Mouse (Mus musculus) induced T-regulatory cell, adult 2 months (primary cell): ENCODE measurements around the gene Pfkp.

Experiments
- DNase-seq: peaks from one replicate; pipeline ENCODE4 v3.0.0-alpha.2; 2012; ENCODE audit warnings: low read depth

Pfkp gene

GRCm38 (mm10) chr13:6602786-6603409, 45.7 kb downstream of the Pfkp start:
- no peak for DNase-seq

DNA sequence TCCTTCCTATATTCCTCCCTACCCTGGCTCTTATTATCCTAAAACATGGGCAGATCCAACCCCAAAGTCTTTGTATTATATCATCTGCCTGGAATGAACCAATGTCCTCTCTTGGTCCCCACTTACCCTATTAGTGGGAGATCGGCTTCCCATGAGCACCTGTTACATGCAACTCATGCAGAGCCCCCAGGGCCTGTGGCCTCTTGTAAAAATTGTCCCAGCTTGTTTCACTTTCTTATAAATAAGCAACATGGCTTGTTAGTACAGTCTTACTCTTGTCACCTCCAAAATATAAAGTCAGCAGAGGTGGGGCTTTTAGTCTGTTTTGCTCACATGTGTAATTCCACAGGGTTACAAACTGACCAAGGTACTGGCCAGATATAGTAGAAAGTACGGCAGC, 46.9 kb downstream of the Pfkp start:
- DNase-seq, result no peak

DNA sequence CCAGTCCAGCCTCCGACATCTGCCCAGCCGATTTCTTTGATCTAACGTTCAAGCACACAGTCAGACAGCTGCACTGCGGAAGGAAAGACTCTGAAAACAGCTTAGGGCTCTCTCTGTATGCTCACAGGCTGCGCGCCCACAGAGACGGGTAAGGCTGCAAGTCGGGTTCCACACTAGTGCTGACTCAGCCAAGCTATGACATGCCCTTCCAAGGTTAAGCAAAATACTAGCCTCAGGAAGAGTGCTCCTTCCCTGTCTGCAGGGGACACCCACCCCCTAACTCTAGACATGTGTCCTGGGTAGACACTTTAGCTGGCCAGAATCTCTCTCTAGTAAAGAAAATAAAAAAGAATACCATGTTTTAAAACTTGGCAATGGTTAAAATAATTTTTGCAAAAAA, 48.0 kb downstream of the Pfkp start:
- DNase-seq, result no peak

DNA sequence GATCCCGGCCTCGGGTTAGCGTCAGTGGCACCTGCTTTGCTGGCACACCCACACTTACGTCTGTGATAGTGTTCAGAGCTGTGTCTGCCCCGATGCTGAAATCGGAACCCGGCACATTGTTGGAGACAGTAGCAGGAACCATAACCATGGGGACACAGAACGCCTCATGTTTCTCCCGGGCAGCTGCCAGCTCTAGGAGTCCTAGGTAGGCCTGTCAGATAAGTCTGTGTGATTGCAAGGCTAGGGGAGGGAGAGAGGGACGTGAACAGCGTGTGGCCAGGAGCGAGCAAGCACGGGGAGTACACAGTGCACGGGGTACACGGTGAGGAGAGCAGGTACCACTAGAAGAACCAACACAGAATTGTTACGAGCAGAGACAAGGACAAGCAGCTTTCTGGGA, 50.8 kb downstream of the Pfkp start:
- DNase-seq, result no peak

GRCm38 (mm10) chr13:6595403-6595802, 53.2 kb downstream of the Pfkp start:
- no peak for DNase-seq

DNA sequence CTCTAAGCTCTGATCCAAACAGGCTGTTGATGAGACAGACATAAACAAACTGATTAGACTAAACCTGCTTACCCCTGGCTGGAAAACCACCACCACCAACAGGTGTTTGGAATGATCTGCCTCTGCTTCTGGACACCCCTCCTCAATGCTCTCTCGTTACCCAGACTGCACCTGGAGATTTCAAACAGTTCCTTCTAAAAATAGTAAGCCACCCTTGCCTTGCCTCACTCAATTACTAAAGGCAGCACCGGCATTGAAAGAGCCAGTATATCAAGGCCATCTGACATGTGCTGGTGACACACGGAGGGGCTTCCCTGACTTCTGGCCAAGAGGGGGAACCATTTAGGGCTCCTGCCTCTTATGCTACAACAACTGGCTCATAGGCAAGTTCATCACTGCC, 57.7 kb downstream of the Pfkp start:
- DNase-seq, result no peak

- no peak for DNase-seq
Observed at GRCm38 (mm10) chr13:6586009-6586408, 62.6 kb downstream of the Pfkp start.

- DNase-seq, result no peak
Observed at GRCm38 (mm10) chr13:6583499-6584125, 65.0 kb downstream of the Pfkp start.

DNA sequence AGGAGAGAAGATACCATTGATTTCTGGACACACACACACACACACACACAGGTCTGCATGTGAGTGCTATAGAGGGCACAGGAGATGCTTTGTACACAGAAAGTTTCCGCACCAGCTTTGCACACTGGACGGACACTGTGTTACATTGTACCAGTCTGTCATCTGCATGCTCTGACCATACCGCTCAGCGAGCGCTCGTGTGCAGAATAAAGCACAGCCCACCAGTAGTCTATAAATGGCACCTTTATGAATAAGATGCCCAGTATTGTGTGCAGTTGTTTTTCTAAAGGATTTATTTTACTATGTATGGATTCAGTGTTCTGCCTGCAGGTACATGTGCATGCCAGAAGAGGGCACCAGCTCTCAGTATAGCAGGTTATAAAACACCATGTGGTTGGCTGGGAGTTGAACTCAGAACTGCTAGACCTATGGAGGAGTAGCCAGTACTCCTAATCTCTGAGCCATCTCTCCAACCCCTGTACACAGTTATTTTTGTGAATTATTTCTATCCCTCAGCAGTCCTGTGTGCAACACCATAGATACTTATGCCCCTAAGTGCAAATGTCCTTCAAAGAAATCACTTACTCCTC, 72.6 kb downstream of the Pfkp start:
- DNase-seq, result peak; percentile 48

DNA sequence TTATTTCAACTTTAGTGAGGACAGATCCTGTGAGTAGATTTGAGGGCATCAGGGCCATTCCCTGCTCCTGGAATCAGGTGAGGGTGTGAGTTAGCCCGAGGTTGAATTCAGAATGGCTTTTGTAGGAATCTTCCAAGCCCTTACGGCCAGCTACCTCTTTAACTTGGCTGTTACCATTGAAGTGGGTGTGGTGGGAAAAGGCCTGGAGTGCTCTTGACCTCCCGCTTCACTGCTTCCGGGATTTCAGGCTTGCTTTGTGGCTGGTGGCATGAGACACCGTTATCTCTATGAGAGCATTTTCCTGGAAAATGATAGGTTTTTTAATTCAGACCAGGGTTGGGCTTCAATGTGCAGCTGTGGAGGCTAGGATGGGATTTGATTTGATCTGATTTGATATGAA, 83.0 kb downstream of the Pfkp start:
- DNase-seq, result no peak

DNA sequence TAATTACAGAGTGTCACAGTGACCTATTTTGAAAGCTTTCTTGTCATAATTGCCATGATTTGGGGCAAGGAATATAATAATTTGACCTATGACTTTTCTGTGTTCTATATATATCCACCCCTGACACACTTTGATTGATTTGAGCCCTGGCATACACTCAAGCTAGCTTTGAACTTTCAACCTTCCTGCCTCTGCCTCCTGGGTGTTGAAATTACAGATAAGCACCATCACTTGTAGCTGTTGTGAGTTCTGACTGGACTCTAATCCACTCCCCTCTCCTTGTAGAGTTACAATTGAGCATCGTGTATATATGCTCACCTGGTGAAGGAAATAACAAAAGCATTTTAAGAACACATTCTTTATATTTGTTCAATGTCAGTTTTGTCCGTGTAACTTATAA, 86.2 kb downstream of the Pfkp start:
- DNase-seq, result no peak

GRCm38 (mm10) chr13:6557771-6558170, 90.8 kb downstream of the Pfkp start:
- DNase-seq, result no peak

DNA sequence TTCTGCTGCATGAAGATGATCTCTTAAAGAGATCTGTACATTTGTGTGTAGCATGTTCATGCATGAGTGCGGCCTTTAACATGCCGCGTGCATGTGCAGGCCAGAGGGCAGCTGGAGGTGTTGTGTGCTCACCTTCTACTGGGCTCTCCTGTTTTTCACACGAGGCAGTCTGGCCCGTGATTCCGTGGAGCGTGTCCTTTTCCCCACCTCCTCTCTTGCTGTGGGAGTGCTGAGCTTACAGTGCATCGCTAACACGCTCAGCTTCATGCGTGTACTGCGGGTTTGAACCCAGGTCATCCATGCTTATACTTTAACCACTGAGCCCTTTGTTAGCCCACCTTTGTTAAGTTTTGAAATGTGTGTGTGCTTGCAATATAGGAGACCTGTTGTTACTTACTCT, 92.9 kb downstream of the Pfkp start:
- no peak for DNase-seq

GRCm38 (mm10) chr13:6553708-6554107, 94.9 kb downstream of the Pfkp start:
- no peak for DNase-seq

GRCm38 (mm10) chr13:6535287-6535932, 113.2 kb downstream of the Pfkp start:
- DNase-seq, result no peak

DNA sequence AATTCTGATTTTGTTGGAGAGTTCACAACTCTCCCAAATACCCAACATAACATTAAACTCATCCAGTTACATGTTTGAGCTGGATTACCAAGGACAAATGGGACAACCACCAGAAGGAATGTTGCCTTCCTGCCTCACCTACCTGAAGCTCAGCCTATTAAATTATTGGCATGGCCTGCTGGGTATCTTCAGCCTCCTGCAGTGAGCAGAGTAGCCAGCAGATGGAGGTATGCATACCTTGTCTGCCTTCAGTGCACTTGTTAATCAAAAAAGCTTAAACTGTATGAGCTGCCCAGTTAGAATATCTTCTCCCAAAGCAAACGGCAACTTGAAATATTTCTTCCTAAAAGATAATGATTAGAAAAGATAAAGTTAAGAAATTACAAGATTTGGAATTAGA, 115.9 kb downstream of the Pfkp start:
- DNase-seq, result peak; percentile 42
